In genomic region chr4:51576456-51576855, GRCm38 (mm10) we compare ENCODE assay signal across 15 mouse cellular contexts.
"Had no signal": no experiment of that assay in that cellular context is flagged by ENCODE, and none has a peak within 500 bp of the region (broad histone marks: within the 10 kb centered on the region; RNA-seq: fewer than 3 reads in every experiment).

No protein-coding gene starts in this region.

- H3K4me3 ChIP-seq: left cerebral cortex, adult 2 months; limb, embryonic 15.5 days; liver, embryonic 12.5 days; midbrain, embryonic 10.5 days; midbrain, embryonic 15.5 days; neural tube, embryonic 13.5 days; stomach, embryonic 15.5 days had no signal

- H3K27ac ChIP-seq: left cerebral cortex, adult 2 months; limb, embryonic 15.5 days; liver, embryonic 12.5 days; midbrain, embryonic 10.5 days; midbrain, embryonic 15.5 days; neural tube, embryonic 13.5 days; stomach, embryonic 15.5 days had no signal

- ATAC-seq: liver, embryonic 12.5 days; midbrain, embryonic 15.5 days had no signal

- H3K9me3 ChIP-seq: limb, embryonic 15.5 days; liver, embryonic 12.5 days; midbrain, embryonic 10.5 days; midbrain, embryonic 15.5 days; neural tube, embryonic 13.5 days; stomach, embryonic 15.5 days had no signal

- DNase-seq: kidney, adult 18-20 months; kidney, postnatal 25 days; lung, embryonic 14.5 days; lung, postnatal 10 days; lung, postnatal 4 days; right cerebral cortex, postnatal 14 days; thymus, adult 2 months; thymus, postnatal 36 days had no signal

- H3K4me2 ChIP-seq: limb, embryonic 15.5 days; liver, embryonic 12.5 days; lung, embryonic 14.5 days; midbrain, embryonic 15.5 days; neural tube, embryonic 13.5 days; stomach, embryonic 15.5 days had no signal

- H3K4me1 ChIP-seq: limb, embryonic 15.5 days; liver, embryonic 12.5 days; midbrain, embryonic 10.5 days; midbrain, embryonic 15.5 days; neural tube, embryonic 13.5 days; stomach, embryonic 15.5 days had no signal

- H3K36me3 ChIP-seq: limb, embryonic 15.5 days; liver, embryonic 12.5 days; midbrain, embryonic 10.5 days; midbrain, embryonic 15.5 days; neural tube, embryonic 13.5 days; stomach, embryonic 15.5 days had no signal

- H3K9ac ChIP-seq: limb, embryonic 15.5 days; liver, embryonic 12.5 days; lung, embryonic 14.5 days; midbrain, embryonic 15.5 days; neural tube, embryonic 13.5 days; stomach, embryonic 15.5 days had no signal

- H3K27me3 ChIP-seq: limb, embryonic 15.5 days; liver, embryonic 12.5 days; midbrain, embryonic 15.5 days; neural tube, embryonic 13.5 days; stomach, embryonic 15.5 days had no signal
